Comparison of ENCODE assay signal across 27 mouse cellular contexts in genomic region chr16:93709217-93709616, GRCm38 (mm10). TPM values are rescaled to one million over a fixed set of nuclear protein-coding genes. Genes with fewer than 3 reads are reported as not detected.
"Had no signal": no experiment of that assay in that cellular context is flagged by ENCODE, and none has a peak within 500 bp of the region (broad histone marks: within the 10 kb centered on the region; RNA-seq: fewer than 3 reads in every experiment).

No protein-coding gene starts in this region.

- H3K4me2 ChIP-seq: heart, embryonic 12.5 days; hindbrain, embryonic 12.5 days; hindbrain, embryonic 14.5 days; intestine, embryonic 15.5 days; limb, embryonic 12.5 days; liver, embryonic 11.5 days; liver, embryonic 13.5 days; liver, embryonic 15.5 days had no signal

- ATAC-seq: hindbrain, embryonic 16.5 days; inflammation-experienced regulatory T-cells, adult 6 months; intestine, embryonic 15.5 days; intestine, postnatal 0 days had no signal

- H3K4me3 ChIP-seq: gastrocnemius, adult 2 months; heart, embryonic 10.5 days; heart, embryonic 12.5 days; hindbrain, embryonic 10.5 days; hindbrain, embryonic 12.5 days; intestine, embryonic 15.5 days; layer of hippocampus, adult 2 months; left cerebral cortex, adult 2 months; limb, embryonic 10.5 days; limb, embryonic 12.5 days; liver, embryonic 13.5 days; liver, embryonic 15.5 days had no signal

- DNase-seq: gastrocnemius, adult 2 months; gastrocnemius, postnatal 10 days; gastrocnemius, postnatal 25 days; heart, adult 18-20 months; heart, postnatal 10 days; heart, postnatal 4 days; kidney, adult 18-20 months; kidney, adult 8-10 months; kidney, postnatal 14 days; kidney, postnatal 4 days; liver, embryonic 13.5 days had no signal

- H3K27me3 ChIP-seq: intestine, embryonic 15.5 days; liver, embryonic 13.5 days; liver, embryonic 15.5 days had no signal

- H3K9ac ChIP-seq: heart, embryonic 12.5 days; hindbrain, embryonic 12.5 days; hindbrain, embryonic 14.5 days; intestine, embryonic 15.5 days; limb, embryonic 12.5 days; liver, embryonic 13.5 days; liver, embryonic 15.5 days had no signal

- H3K9me3 ChIP-seq: heart, embryonic 10.5 days; hindbrain, embryonic 10.5 days; hindbrain, embryonic 12.5 days; intestine, embryonic 15.5 days; limb, embryonic 10.5 days; limb, embryonic 12.5 days; liver, embryonic 13.5 days; liver, embryonic 15.5 days had no signal

- H3K36me3 ChIP-seq: heart, embryonic 10.5 days; heart, embryonic 12.5 days; hindbrain, embryonic 10.5 days; hindbrain, embryonic 12.5 days; intestine, embryonic 15.5 days; limb, embryonic 10.5 days; limb, embryonic 12.5 days; liver, embryonic 13.5 days; liver, embryonic 15.5 days had no signal

- H3K27ac ChIP-seq: gastrocnemius, adult 2 months; heart, embryonic 10.5 days; hindbrain, embryonic 10.5 days; hindbrain, embryonic 12.5 days; hindbrain, embryonic 14.5 days; intestine, embryonic 15.5 days; kidney, postnatal 0 days; layer of hippocampus, adult 2 months; left cerebral cortex, adult 2 months; limb, embryonic 10.5 days; limb, embryonic 12.5 days; liver, embryonic 13.5 days; liver, embryonic 15.5 days had no signal

RNA-seq across cellular contexts. Expression of gene Cbr3, which starts 26.2 kb away (rescaled TPM):
- polyA plus RNA-seq: heart, embryonic 12.5 days; inflammation-experienced regulatory T-cells, adult 6 months had no signal
